Mouse (Mus musculus): ENCODE results near the gene Cdk8. TPM values are rescaled to one million over a fixed set of nuclear protein-coding genes. Genes with fewer than 3 reads are reported as not detected.

The Cdk8 gene
- polyA plus RNA-seq (2015; fragmentation: Illumina TruSeq; extraction: RNeasy Lipid Tissue Mini Kit (QIAGEN cat#74804); ENCODE audit: insufficient read depth, low read depth, low replicate concordance), result 15.9 TPM

DNA sequence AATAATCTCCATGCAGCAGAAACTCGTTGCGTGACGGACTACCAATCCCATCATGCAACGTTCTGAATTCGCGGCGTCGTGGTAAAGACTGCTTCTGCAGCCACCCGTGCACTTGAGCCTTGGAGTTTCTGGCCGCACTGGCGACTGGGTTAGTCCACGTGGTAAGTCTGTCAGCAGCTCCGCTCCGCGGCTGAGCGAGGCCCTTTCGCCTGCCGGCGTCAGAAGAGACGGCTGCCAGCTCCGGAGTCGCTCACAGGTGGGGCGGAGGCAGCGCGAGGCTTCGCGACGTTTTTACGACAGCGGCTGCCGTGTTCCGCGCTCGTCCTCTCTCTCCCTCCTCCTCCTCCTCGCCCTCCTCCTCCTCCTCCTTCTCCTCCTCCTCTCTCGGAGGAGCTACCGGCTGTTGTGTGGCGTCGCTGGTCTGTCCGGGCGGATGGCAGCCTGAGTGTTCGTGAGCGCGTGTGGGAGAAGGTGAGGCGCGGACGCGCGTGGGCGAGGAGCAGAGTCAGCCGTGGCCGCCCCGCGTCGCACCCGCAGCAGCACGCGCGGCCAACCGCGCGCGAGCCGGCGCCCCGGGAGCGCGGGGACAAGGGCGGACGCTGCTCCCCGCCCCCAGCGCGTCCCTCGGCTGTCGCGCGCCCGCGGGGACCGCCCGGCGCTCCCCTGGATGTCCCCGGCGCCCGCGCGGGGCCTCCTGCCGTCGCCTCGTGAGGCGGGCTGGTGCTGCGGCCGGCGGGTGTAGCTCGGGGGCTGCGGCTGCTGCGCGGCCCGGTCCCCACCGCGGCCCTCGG is at the start of gene Cdk8:
TSS of gene Cdk8 (plus strand) at position 367 of the 791 bp plus-strand sequence.

DNA sequence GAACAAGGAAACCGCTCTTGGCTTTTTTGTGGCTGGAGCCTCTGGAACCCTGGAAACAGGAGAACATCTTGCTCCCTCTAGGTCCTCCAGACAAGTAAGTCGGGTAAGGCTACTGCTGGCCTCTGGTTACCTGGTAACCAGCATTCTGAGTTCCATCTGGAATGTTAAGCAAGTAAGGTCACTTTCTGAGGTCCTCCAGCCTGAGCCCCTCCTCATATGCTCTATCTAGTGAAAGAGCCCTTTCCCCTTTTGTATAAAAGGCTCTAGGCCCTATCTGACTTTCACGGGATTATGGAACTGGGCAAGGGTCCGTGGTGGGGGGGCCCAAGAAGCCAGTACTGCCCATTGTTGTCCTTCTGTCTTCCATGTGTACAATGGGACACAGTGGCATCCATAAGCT is 45.8 kb upstream of the Cdk8 start, which contains the start of gene 1700001J03Rik:
TSS of gene 1700001J03Rik (minus strand) at position 101 of the 400 bp plus-strand sequence.

DNA sequence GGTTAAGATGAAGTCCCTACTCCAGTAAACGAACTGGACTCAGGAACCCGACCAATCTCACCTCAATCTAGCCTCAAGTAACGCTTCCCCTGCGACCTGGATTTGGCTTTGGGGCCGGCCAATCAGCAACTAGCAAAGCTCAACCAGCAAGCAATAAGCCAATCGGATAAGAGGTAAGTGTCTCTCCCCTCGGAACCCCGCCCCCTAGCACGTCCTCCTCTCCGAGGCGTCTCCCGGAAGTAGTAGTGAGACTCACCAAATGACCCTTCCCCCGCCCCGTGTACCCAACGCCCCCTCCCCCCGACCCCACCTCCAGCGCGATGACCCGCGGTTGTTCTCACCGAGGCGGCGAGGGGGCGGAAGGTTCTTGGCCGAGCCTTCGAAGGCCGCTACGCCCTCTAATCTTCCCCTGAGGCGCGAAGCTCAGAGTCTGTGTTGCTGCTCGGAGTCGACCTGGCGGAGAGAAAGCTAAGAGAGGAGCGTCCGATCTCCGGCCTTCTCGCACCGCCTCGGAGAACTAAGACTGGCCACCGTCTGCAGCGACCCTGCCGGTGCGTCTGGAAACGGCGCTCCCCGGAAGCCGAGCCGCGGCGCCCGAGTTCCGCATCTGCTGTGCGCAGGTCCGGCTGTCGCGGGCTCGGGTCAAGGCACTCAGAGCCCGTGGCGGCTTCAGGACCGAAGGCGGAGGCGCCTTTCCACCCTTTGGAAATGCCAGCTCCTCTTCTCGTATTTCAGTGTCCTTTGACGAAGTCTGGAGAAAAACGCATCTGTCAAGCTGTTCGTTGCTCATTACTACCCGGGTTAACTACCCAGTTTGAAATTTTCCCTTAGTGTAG is 9.9 kb upstream of the Cdk8 start, which contains the start of gene Rnf6:
TSS of gene Rnf6 (minus strand) at position 677 of the 836 bp plus-strand sequence.

Other genes starting within 250 kb of the Cdk8 start
- not detected for gene Cyp3a25, start 221.6 kb upstream of the Cdk8 start, polyA plus RNA-seq (2015; fragmentation: Illumina TruSeq; extraction: RNeasy Lipid Tissue Mini Kit (QIAGEN cat#74804); ENCODE audit: insufficient read depth, low read depth, low replicate concordance)
- not detected for gene Cyp3a59, start 152.0 kb upstream of the Cdk8 start, polyA plus RNA-seq (2015; fragmentation: Illumina TruSeq; extraction: RNeasy Lipid Tissue Mini Kit (QIAGEN cat#74804); ENCODE audit: insufficient read depth, low read depth, low replicate concordance)
- gene Gm5565, start 70.7 kb upstream of the Cdk8 start, polyA plus RNA-seq (2015; fragmentation: Illumina TruSeq; extraction: RNeasy Lipid Tissue Mini Kit (QIAGEN cat#74804); ENCODE audit: insufficient read depth, low read depth, low replicate concordance), result not detected
- not detected for gene Gm6309, start 60.5 kb upstream of the Cdk8 start, polyA plus RNA-seq (2015; fragmentation: Illumina TruSeq; extraction: RNeasy Lipid Tissue Mini Kit (QIAGEN cat#74804); ENCODE audit: insufficient read depth, low read depth, low replicate concordance)
- gene 1700001J03Rik, start 45.9 kb upstream of the Cdk8 start, polyA plus RNA-seq (2015; fragmentation: Illumina TruSeq; extraction: RNeasy Lipid Tissue Mini Kit (QIAGEN cat#74804); ENCODE audit: insufficient read depth, low read depth, low replicate concordance), result 3.6 TPM
- gene Rnf6, start 9.7 kb upstream of the Cdk8 start, polyA plus RNA-seq (2015; fragmentation: Illumina TruSeq; extraction: RNeasy Lipid Tissue Mini Kit (QIAGEN cat#74804); ENCODE audit: insufficient read depth, low read depth, low replicate concordance), result 10.2 TPM
- 1.1 TPM for gene Wasf3, start 153.8 kb downstream of the Cdk8 start, polyA plus RNA-seq (2015; fragmentation: Illumina TruSeq; extraction: RNeasy Lipid Tissue Mini Kit (QIAGEN cat#74804); ENCODE audit: insufficient read depth, low read depth, low replicate concordance)

All from pancreas, adult 10 weeks (tissue).